Mouse (Mus musculus): ENCODE measurements around the gene Fam189a2.

Gene Fam189a2

GRCm38 (mm10) chr19:24025876-24026275 is 4.9 kb downstream of the Fam189a2 start:
- DNase-seq (ENCODE audit: inconsistent ontology term) = peak; percentile 81

DNA sequence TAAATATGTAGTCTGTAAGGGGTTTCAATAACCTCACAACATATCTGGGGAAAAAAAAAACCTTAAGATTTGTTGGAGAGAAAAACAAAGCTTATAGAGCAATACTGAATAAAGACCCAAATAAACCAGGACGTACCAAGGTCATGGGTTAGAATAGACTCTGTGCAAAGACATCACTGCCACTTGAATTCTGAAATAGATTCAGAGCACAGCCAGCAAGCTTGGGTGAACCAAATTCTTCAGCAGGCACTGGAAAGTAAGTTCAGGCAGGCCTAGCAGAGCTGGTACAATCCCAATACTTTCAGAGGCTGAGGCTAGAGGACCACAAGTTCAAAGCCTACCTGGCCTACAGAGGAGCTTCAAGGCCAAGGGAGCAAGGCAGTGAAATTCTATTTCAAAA is 6.2 kb downstream of the Fam189a2 start:
- no peak for DNase-seq (ENCODE audit: inconsistent ontology term)

DNA sequence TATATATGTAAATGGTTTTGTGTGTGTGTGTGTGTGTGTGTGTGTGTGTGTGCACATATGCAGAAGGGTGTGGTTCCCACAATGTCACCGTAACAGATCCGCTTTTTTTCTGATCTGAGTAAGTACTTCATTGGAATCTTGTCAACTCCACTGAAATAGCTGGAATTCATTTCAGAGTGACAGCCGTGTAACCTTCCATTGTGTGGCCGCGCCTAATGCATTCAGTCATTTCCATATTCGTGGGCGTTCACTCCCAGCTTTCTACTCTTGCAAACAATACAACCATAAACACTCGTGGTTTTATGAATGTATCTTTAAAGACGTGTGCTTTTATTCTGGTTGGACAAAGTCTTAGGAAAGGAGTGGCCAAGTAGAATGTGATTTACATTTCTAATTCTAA is 6.7 kb downstream of the Fam189a2 start:
- DNase-seq (ENCODE audit: inconsistent ontology term) = peak; percentile 69

DNA sequence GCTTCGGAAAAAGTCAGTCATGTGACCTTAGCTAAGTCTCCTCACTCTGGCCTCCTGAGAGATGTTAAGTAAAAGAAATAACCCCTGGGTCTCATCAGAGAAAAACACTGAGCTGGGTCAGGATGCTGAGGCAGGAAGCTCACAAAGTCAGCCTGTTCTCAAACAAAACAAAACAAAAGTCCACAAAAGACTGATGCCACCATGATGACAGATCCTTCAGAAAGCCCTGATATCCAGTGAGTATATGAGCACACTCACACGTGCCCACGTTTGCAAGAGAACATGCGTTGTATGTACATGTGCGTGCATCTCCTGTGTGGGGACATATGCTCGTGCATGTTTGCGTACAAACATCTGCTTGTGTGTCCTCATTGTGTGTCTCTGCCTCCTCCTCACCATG is 7.5 kb downstream of the Fam189a2 start:
- DNase-seq (ENCODE audit: inconsistent ontology term) = no peak

DNA sequence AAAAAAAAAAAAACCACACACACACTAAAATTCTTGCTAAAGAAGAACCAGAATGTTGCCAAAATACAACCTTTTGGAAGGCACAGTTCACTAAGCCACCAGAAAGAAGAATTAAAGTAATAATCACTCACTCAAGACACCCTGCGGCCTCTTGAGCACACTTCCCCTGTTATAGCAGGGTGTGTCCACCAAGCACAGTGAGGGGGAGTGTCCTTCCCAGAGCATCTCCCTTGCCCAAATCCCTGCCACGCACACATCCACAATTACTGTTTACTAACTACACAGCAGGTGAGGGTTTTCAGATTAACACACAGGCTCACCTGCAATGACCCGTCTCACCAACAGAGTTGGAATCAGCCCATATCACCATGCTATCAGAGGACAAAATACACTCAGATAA is 8.0 kb downstream of the Fam189a2 start:
- DNase-seq (ENCODE audit: inconsistent ontology term) = no peak

GRCm38 (mm10) chr19:24022301-24022700 is 8.5 kb downstream of the Fam189a2 start:
- no peak for DNase-seq (ENCODE audit: inconsistent ontology term)

DNA sequence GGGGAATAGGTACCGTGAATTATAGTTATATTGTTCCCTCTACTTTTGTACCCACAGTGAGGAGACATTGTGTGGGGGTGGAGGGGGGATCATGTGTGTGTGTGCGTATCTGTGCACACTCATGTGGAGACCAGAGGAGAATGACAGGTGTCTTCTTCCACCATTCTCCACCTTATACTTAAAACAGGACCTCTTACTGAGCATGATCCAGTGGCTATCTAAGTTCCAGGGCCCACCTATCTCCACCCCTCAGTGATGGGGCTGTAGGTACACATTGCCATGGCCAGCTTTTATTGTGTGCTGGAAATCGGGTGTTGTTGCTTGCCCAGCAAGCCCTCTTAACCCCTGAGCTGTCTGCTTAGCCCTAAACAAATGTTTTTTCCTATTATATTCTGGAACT is 10.1 kb downstream of the Fam189a2 start:
- no peak for DNase-seq (ENCODE audit: inconsistent ontology term)

DNA sequence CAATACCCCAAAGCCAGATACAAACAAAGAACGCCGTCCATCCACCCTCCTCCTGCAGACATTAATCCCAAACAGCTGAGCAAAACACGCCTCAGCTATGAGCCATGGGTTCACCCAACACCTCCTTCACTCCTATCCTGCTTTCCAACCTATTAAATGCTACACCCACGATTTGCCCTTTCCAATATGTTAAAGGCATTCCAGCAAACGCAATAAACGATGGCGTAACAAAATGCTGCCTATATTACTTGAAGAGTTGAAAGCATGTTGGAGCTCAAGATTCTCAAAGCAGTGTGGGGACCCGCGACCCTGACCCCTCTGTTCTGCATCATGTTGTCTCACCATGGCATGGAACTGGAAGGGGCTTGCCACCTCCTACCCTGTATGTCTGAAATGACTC is 11.2 kb downstream of the Fam189a2 start:
- DNase-seq (ENCODE audit: inconsistent ontology term) = no peak

DNA sequence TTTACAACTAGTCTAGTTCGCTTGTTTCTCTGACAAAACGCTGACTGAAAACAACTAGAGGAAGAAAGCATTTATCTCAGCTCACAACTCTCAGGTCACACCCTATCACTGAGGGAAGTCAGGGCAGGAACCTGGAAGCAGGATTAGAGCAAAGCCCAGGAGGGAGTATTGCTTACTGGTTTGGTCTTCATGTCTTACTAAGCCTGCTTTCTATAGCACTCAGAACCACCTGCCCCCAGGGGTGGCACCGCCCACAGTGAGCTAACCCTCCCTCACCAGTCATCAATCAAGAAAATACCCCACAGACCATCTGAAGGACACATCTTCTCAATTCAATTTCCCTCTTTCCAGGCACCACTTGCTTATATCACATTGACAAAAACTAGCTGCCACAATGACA is 12.4 kb downstream of the Fam189a2 start:
- no peak for DNase-seq (ENCODE audit: inconsistent ontology term)

- no peak for DNase-seq (ENCODE audit: inconsistent ontology term)
Measured at GRCm38 (mm10) chr19:24017892-24018291, 12.9 kb downstream of the Fam189a2 start.

DNA sequence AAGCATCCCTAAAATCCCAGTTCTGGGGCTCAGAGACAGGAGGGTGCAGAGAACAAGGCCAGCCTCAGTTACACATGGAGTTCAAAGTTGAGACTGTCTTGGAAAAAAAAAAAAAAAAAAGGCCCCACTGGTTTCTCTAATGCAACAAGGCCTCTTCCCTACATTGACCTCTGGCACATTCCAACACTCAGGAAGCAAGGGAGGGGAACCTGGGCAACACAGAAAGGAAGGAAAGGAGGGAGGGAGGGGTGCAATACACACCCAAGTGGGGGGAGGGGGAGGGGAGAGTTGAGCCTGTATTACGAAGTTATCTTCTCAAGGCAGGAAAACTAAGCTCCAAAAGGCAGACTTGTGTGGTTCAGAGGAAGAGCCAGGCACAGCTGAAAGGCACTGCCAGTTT is 13.4 kb downstream of the Fam189a2 start:
- DNase-seq (ENCODE audit: inconsistent ontology term) = peak; percentile 51

DNA sequence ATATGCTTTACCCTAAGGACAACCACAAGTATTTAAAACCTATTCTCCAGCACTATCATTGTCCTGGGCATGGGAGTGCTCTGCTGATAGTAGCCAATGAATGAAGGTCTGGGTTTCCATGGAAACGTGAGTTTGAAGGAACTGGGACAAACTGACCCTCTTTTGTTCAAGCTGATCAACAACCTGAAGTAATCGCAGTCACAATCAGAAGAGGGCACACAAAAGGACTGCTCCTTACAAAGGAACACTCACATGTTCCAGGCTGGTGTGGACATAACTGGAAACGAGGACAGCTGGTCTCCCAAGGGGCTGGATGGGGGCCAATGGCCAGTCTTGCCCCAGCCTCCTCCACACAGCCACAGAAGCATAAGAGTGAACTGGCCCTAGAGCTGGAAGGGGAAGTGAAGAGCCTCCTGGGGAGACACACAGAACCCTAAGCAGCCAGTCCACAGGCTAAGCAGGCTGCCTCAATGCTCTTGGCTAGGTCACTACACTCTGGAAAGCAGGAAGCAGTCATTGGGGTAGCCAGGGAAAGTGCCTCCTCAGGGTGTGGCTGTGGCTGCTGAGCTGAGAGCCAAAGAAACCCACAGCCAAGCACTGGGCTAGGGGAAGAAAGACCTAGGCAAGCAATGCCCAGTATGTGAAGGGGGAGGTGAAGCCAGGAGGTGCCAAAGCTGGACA is 14.0 kb downstream of the Fam189a2 start:
- peak; percentile 87 for DNase-seq (ENCODE audit: inconsistent ontology term)

GRCm38 (mm10) chr19:24013241-24013640 is 17.6 kb downstream of the Fam189a2 start:
- no peak for DNase-seq (ENCODE audit: inconsistent ontology term)

DNA sequence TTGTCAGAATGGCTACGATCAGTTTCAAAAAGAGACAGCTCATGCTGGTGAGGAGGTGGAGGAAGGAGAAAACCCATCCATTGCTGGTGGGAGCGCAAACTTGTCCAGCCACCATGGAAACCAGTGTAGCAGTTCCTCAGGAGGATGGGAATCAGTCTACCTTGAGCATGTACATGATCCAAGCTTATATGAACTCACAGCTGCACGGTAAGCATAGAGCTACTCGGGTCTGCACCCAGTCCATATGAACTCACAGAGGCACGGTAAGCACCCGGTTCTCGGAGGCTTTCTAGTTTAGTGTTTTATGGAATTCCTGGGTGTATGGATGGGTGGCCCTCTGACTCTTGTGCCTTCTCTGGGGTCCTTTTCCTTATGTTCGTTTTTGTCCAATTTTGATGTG is 18.3 kb downstream of the Fam189a2 start:
- DNase-seq (ENCODE audit: inconsistent ontology term) = no peak

- DNase-seq (ENCODE audit: inconsistent ontology term) = peak; percentile 69
Measured at GRCm38 (mm10) chr19:24007638-24008360, 23.0 kb downstream of the Fam189a2 start.

DNA sequence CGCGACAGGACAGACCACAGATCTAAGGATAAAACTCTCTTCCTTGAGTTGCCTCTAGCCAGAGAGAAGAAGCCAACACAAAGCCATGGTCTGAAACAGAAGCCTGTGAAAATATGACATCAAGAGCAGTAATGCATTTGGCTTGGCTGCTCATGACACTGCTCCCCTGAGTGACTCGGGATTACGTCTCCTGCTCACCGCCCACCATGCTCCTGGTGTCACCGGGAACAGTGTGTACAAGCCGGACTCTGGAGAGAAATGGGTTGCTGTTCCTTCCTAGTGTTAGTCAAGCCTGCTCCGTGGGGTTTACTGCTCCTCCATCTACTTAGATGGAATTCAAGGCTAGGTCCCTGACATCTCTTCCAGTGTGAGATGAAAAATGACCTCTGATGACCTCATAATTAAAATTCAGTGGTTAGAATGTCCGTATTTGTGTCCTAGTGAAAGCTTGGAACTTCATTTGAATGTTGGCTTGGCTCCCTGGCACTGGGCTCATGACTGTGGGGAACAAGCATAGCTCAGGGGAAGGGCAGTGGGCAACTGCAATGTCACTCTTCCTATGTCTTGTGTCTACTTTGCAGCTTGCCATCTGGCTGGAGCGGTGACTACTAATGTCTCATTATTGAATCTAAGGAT is 23.7 kb downstream of the Fam189a2 start:
- DNase-seq (ENCODE audit: inconsistent ontology term) = peak; percentile 66

GRCm38 (mm10) chr19:23995766-23996399 is 34.9 kb downstream of the Fam189a2 start:
- no peak for DNase-seq (ENCODE audit: inconsistent ontology term)

GRCm38 (mm10) chr19:23988166-23988565 is 42.7 kb downstream of the Fam189a2 start:
- DNase-seq (ENCODE audit: inconsistent ontology term) = no peak

GRCm38 (mm10) chr19:23987291-23987690 is 43.5 kb downstream of the Fam189a2 start:
- DNase-seq (ENCODE audit: inconsistent ontology term) = peak; percentile 64

- no peak for DNase-seq (ENCODE audit: inconsistent ontology term)
Measured at GRCm38 (mm10) chr19:23984186-23984585, 46.6 kb downstream of the Fam189a2 start.

GRCm38 (mm10) chr19:23980598-23980997 is 50.2 kb downstream of the Fam189a2 start:
- no peak for DNase-seq (ENCODE audit: inconsistent ontology term)

GRCm38 (mm10) chr19:23977901-23978443 is 52.8 kb downstream of the Fam189a2 start:
- no peak for DNase-seq (ENCODE audit: inconsistent ontology term)
